ENCODE assay signal across 8 mouse cellular contexts in the genomic region with DNA sequence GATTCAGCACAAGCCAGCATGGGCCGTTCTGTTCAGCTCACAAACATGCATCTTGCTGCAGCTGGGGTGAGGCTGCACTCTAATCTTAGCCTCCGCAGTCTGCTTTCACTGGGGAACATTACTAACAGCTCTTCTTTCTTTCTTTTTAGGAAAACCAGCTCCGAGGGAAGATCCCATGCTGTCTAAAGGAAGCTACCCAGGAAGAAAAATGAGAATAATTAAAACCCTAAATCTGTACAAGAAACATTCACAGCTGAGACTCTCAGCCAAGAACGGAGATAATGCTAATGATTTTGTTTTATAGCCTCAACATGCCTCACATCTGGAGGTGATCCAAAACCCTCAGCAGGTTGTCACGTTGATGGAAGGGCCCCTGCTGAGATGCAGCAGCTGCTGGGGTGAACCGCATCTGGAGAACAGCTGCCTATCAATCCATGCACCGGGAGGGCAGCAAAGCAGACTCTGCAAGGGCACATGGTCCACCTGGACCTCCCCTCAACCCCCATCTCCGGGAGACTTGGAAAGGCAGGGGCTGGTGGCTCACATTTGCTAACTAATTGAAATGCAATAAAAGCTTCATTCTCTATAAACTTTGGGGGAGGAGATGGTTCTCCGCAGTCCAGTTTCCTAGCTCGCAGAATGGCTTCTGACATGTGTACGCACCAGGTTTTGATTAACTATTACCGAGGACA.
DNase-seq lines count a peak whose midpoint lies in the region; ATAC-seq and TF ChIP-seq lines count a peak whose summit lies in the region.

No protein-coding gene starts in this region.

- no peaks in the 10 kb centered on the region for H3K4me1 ChIP-seq in lung, embryonic 14.5 days (ENCODE audit: insufficient read depth)
- H3K4me1 ChIP-seq in midbrain, embryonic 12.5 days, result peaks cover 13% of the 10 kb centered on the region
- peaks cover 8% of the 10 kb centered on the region for H3K4me1 ChIP-seq in stomach, embryonic 16.5 days (ENCODE audit: control insufficient read depth, insufficient read depth, low read length)

- TF ChIP-seq CTCF in lung, embryonic 14.5 days (IDR thresholded peaks at IDR 0.05; ENCODE audit: low read depth), result no peak

- H3K36me3 ChIP-seq in lung, embryonic 14.5 days (ENCODE audit: insufficient read depth), result no peaks in the 10 kb centered on the region
- H3K36me3 ChIP-seq in midbrain, embryonic 12.5 days, result no peaks in the 10 kb centered on the region
- H3K36me3 ChIP-seq in stomach, embryonic 16.5 days (ENCODE audit: control insufficient read depth, insufficient read depth, low read length), result no peaks in the 10 kb centered on the region

- peak overlapping the region; percentile 18; the same call in 1 of the 2 replicates for H3K27ac ChIP-seq in lung, embryonic 14.5 days (ENCODE audit: low read depth)
- 0 out of 2 replicates have a peak overlapping the region, but pooled peaks have one; percentile 6 for H3K27ac ChIP-seq in midbrain, embryonic 12.5 days (replicated peaks)
- H3K27ac ChIP-seq in stomach, embryonic 16.5 days (ENCODE audit: low read length), result no peak overlapping the region

- H3K9me3 ChIP-seq in lung, embryonic 14.5 days (ENCODE audit: low read depth, low read length), result no peaks in the 10 kb centered on the region; the same call in 1 of the 2 replicates
- H3K9me3 ChIP-seq in midbrain, embryonic 12.5 days, result no peaks in the 10 kb centered on the region
- H3K9me3 ChIP-seq in stomach, embryonic 16.5 days (replicated peaks; ENCODE audit: control insufficient read depth, low read length), result no peaks in the 10 kb centered on the region

- no peak overlapping the region for H3K9ac ChIP-seq in lung, embryonic 14.5 days
- no peak overlapping the region for H3K9ac ChIP-seq in midbrain, embryonic 12.5 days (replicated peaks)
- no peak overlapping the region for H3K9ac ChIP-seq in stomach, embryonic 16.5 days (ENCODE audit: low read length)

- no peak overlapping the region for H3K4me3 ChIP-seq in lung, embryonic 14.5 days (ENCODE audit: low read depth, low read length)
- H3K4me3 ChIP-seq in midbrain, embryonic 12.5 days, result no peak overlapping the region
- H3K4me3 ChIP-seq in stomach, embryonic 16.5 days (replicated peaks; ENCODE audit: low read length), result no peak overlapping the region

- no peaks in the 10 kb centered on the region; the same call in 1 of the 2 replicates for H3K27me3 ChIP-seq in lung, embryonic 14.5 days (ENCODE audit: insufficient read depth, low read length)
- no peaks in the 10 kb centered on the region for H3K27me3 ChIP-seq in midbrain, embryonic 12.5 days
- no peaks in the 10 kb centered on the region for H3K27me3 ChIP-seq in stomach, embryonic 16.5 days (ENCODE audit: control insufficient read depth, insufficient read depth, low read length)

- DNase-seq in lung, embryonic 14.5 days, result peak; percentile 83
- no peak for DNase-seq in lung, adult 18-20 months
- peak; percentile 94 for DNase-seq in forelimb bud, embryonic 11.5 days (ENCODE audit: low read depth, low spot score)
- peak; percentile 61 to 67 for DNase-seq in kidney, postnatal 4 days
- no peak for DNase-seq in spleen, adult 12 weeks (ENCODE audit: low spot score)

- peak; percentile 91 for ATAC-seq in lung, embryonic 14.5 days (ENCODE audit: insufficient read depth)
- ATAC-seq in midbrain, embryonic 12.5 days (ENCODE audit: low FRiP score, low read depth), result no peak
- peak; percentile 53 for ATAC-seq in stomach, embryonic 16.5 days (ENCODE audit: insufficient read depth, low FRiP score)
- ATAC-seq in granulocyte monocyte progenitor cell, adult 5-6 weeks (replicated peaks; ENCODE audit: poor library complexity, severe bottlenecking), result no peak

- peak overlapping the region; percentile 25; the same call in 1 of the 2 replicates for H3K4me2 ChIP-seq in lung, embryonic 14.5 days
- H3K4me2 ChIP-seq in midbrain, embryonic 12.5 days (replicated peaks), result no peak overlapping the region
- H3K4me2 ChIP-seq in stomach, embryonic 16.5 days (ENCODE audit: low read depth, low read length), result peak overlapping the region; percentile 14; the same call in 1 of the 2 replicates

- 16% methylated on average over 12 of the region's 12 CpGs for WGBS in lung, embryonic 14.5 days
- WGBS in midbrain, embryonic 12.5 days, result 34% methylated on average over 12 of the region's 12 CpGs
- WGBS in stomach, embryonic 16.5 days, result 18% methylated on average over 12 of the region's 12 CpGs

Comparison
In these comparisons a context has a peak if more than half of its experiments do, and no peak if none do; other contexts are left out.
1. DNase-seq: peak in lung, embryonic 14.5 days (single experiment), forelimb bud, embryonic 11.5 days (single experiment) and kidney, postnatal 4 days (2 of 2); none in lung, adult 18-20 months (0 of 2) and spleen, adult 12 weeks (single experiment).
2. ATAC-seq: peak in lung, embryonic 14.5 days (single experiment) and stomach, embryonic 16.5 days (single experiment); none in midbrain, embryonic 12.5 days (single experiment) and granulocyte monocyte progenitor cell, adult 5-6 weeks (single experiment).